Mouse (Mus musculus) heart, embryonic 16.5 days (tissue): ENCODE data around the gene Fbxl18. TPM values are rescaled to one million over a fixed set of nuclear protein-coding genes. Genes with fewer than 3 reads are reported as not detected.
"Not testable (repeated sequence)": the region's sequence is repeated elsewhere in the genome, so short reads cannot be mapped to it uniquely, and the experiment has no call there.

Experiments
- ATAC-seq: fragments of 200-750 bp; cut with Nextera tagmentation; replicated peaks from 2 replicates; pipeline ENCODE4 v1.8.0; 2017; ENCODE audit warnings: moderate number of reproducible peaks; ENCODE audit not compliant: insufficient read depth, low FRiP score; ENCODE audit errors: extremely low read depth
- H3K27ac ChIP-seq: fragments of 300-500 bp; sonication (generic); 2 replicates; pipeline ENCODE4 v1.5.1; 2014; ENCODE audit warnings: mild to moderate bottlenecking, low read length, control low read depth, moderate library complexity
- H3K27me3 ChIP-seq: fragments of 300-500 bp; sonication (generic); 2 replicates; pipeline ENCODE4 v1.6.1; 2014; ENCODE audit warnings: low read length, mixed read lengths; ENCODE audit not compliant: control insufficient read depth, insufficient read depth
- H3K36me3 ChIP-seq: fragments of 300-500 bp; sonication (generic); 2 replicates; pipeline ENCODE4 v1.6.1; 2014; ENCODE audit not compliant: control insufficient read depth, insufficient read depth
- H3K4me1 ChIP-seq: fragments of 300-500 bp; sonication (generic); 2 replicates; pipeline ENCODE4 v1.6.1; 2014; ENCODE audit warnings: low read length, mixed read lengths; ENCODE audit not compliant: control insufficient read depth, insufficient read depth
- H3K4me2 ChIP-seq: fragments of 300-500 bp; sonication (generic); 2 replicates; pipeline ENCODE4 v1.6.1; 2014; ENCODE audit warnings: low read depth, mild to moderate bottlenecking, control low read depth, low read length
- H3K4me3 ChIP-seq: fragments of 300-500 bp; sonication (generic); 2 replicates; pipeline ENCODE4 v1.5.1; 2014; ENCODE audit warnings: mild to moderate bottlenecking, control low read depth, low read length
- H3K9ac ChIP-seq: fragments of 300-500 bp; sonication (generic); 2 replicates; pipeline ENCODE4 v1.6.1; 2014; ENCODE audit warnings: low read length, control low read depth
- H3K9me3 ChIP-seq: fragments of 300-500 bp; sonication (generic); replicated peaks from 2 replicates; pipeline ENCODE4 v1.6.1; 2016; ENCODE audit warnings: low read length; ENCODE audit not compliant: control insufficient read depth
- WGBS: fragments of 180-500 bp; shearing (Covaris S2); extraction: QIAGEN DNeasy Blood & Tissue Kit; methylation state at CpG from one replicate; pipeline ENCODE4 v1.1.7; 2014; 5-methylcytosine and 5-hydroxymethylcytosine counted together
- polyA plus RNA-seq: library from polyadenylated mRNA; unstranded; fragments of >200 nt; fragmentation: Nextera tagmentation; extraction: Ambion mirVana; gene quantifications from 2 replicates; pipeline ENCODE4 v1.2.1, GENCODE M21; 2015

Fbxl18 gene
- polyA plus RNA-seq, 1 experiment from 2014 or later, result 7.5 TPM

GRCm38 (mm10) chr5:142896713-142897112 is 1.5 kb upstream of the Fbxl18 start:
- Histone ChIP-seq H3K4me3 (no peak overlapping the region), H3K4me2 (no peak overlapping the region), H3K27me3 (no peaks in the 10 kb centered on the region), H3K27ac (no peak overlapping the region), H3K4me1 (peaks cover 17% of the 10 kb centered on the region), H3K36me3 (peaks cover 9% of the 10 kb centered on the region), H3K9ac (no peak overlapping the region), H3K9me3 (no peaks in the 10 kb centered on the region)
- ATAC-seq, result no peak
- WGBS, result 69% methylated on average over 5 of the region's 5 CpGs

- Histone ChIP-seq H3K9ac (no peak overlapping the region), H3K9me3 (no peaks in the 10 kb centered on the region), H3K4me3 (peak overlapping the region; percentile 87), H3K27me3 (no peaks in the 10 kb centered on the region), H3K4me1 (peaks cover 17% of the 10 kb centered on the region), H3K27ac (0 out of 2 replicates have a peak overlapping the region, but pooled peaks have one; percentile 12), H3K36me3 (peaks cover 7% of the 10 kb centered on the region), H3K4me2 (peak overlapping the region; percentile 75)
- ATAC-seq, result no peak
- WGBS, result 58% methylated on average over 10 of the region's 10 CpGs
These were observed 971 bp upstream of the Fbxl18 start for GRCm38 (mm10) chr5:142896192-142896591.

- Histone ChIP-seq H3K36me3 (peaks cover 2% of the 10 kb centered on the region; the same call in 1 of the 2 replicates), H3K9ac (no peak overlapping the region), H3K27me3 (no peaks in the 10 kb centered on the region), H3K9me3 (no peaks in the 10 kb centered on the region), H3K4me3 (no peak overlapping the region), H3K4me2 (no peak overlapping the region), H3K27ac (no peak overlapping the region), H3K4me1 (peaks cover 17% of the 10 kb centered on the region)
- WGBS, result 68% methylated on average over 6 of the region's 6 CpGs
- no peak for ATAC-seq
These were observed 3.8 kb downstream of the Fbxl18 start for GRCm38 (mm10) chr5:142891396-142891795.

GRCm38 (mm10) chr5:142887533-142887932 is 7.7 kb downstream of the Fbxl18 start:
- not testable (repeated sequence) for H3K4me1 ChIP-seq, H3K27ac ChIP-seq, H3K4me3 ChIP-seq, H3K4me2 ChIP-seq, H3K9ac ChIP-seq, H3K27me3 ChIP-seq, ATAC-seq, H3K9me3 ChIP-seq
- 78% methylated on average over 3 of the region's 3 CpGs for WGBS
- H3K36me3 ChIP-seq, result peaks cover 20% of the 10 kb centered on the region

GRCm38 (mm10) chr5:142886761-142887160 is 8.5 kb downstream of the Fbxl18 start:
- H3K9me3 ChIP-seq, result no peaks in the 10 kb centered on the region
- no peak overlapping the region for H3K27ac ChIP-seq
- peaks cover 20% of the 10 kb centered on the region for H3K36me3 ChIP-seq
- no peak overlapping the region for H3K4me2 ChIP-seq
- no peaks in the 10 kb centered on the region for H3K27me3 ChIP-seq
- no peak overlapping the region for H3K4me3 ChIP-seq
- 90% methylated on average over 20 of the region's 20 CpGs for WGBS
- H3K9ac ChIP-seq, result no peak overlapping the region
- H3K4me1 ChIP-seq, result peaks cover 2% of the 10 kb centered on the region
- no peak for ATAC-seq

- Histone ChIP-seq H3K4me2 (no peak overlapping the region), H3K27ac (no peak overlapping the region), H3K36me3 (peaks cover 20% of the 10 kb centered on the region), H3K4me1 (peaks cover 7% of the 10 kb centered on the region), H3K4me3 (no peak overlapping the region), H3K9me3 (no peaks in the 10 kb centered on the region), H3K27me3 (no peaks in the 10 kb centered on the region), H3K9ac (no peak overlapping the region)
- 92% methylated on average over 19 of the region's 19 CpGs for WGBS
- ATAC-seq, result no peak
These were observed 9.0 kb downstream of the Fbxl18 start for GRCm38 (mm10) chr5:142886181-142886580.

- 91% methylated on average over 11 of the region's 11 CpGs for WGBS
- H3K4me2 ChIP-seq, result no peak overlapping the region
These were observed 12.8 kb downstream of the Fbxl18 start for GRCm38 (mm10) chr5:142882471-142882870.

GRCm38 (mm10) chr5:142881936-142882335 is 13.3 kb downstream of the Fbxl18 start:
- WGBS, result 69% methylated on average over 8 of the region's 8 CpGs
- ATAC-seq, result no peak
- H3K4me3 ChIP-seq, result no peak overlapping the region
- no peaks in the 10 kb centered on the region for H3K27me3 ChIP-seq
- no peaks in the 10 kb centered on the region for H3K9me3 ChIP-seq
- H3K36me3 ChIP-seq, result peaks cover 20% of the 10 kb centered on the region
- no peak overlapping the region for H3K4me2 ChIP-seq
- H3K4me1 ChIP-seq, result peaks cover 14% of the 10 kb centered on the region
- peak overlapping the region; percentile 75 for H3K27ac ChIP-seq
- H3K9ac ChIP-seq, result 0 out of 2 replicates have a peak overlapping the region, but pooled peaks have one; percentile 31

More at GRCm38 (mm10) chr5:142882471-142882870, 12.8 kb downstream of the Fbxl18 start:
- Histone ChIP-seq H3K4me3 (no peak overlapping the region), H3K4me1 (peaks cover 12% of the 10 kb centered on the region), H3K36me3 (peaks cover 20% of the 10 kb centered on the region), H3K27ac (no peak overlapping the region), H3K9me3 (no peaks in the 10 kb centered on the region), H3K9ac (no peak overlapping the region), H3K27me3 (no peaks in the 10 kb centered on the region)
- ATAC-seq, result no peak

- Histone ChIP-seq H3K4me3 (no peak overlapping the region), H3K9me3 (no peaks in the 10 kb centered on the region), H3K27ac (peak overlapping the region; percentile 75), H3K36me3 (peaks cover 14% of the 10 kb centered on the region), H3K27me3 (no peaks in the 10 kb centered on the region), H3K9ac (no peak overlapping the region), H3K4me2 (no peak overlapping the region), H3K4me1 (peaks cover 14% of the 10 kb centered on the region)
- WGBS, result 52% methylated on average over 13 of the region's 13 CpGs
- ATAC-seq, result peak; percentile 16; the same call in 1 of the 2 replicates
These were observed 14.3 kb downstream of the Fbxl18 start for GRCm38 (mm10) chr5:142880806-142881516.
